Mouse (Mus musculus) cerebellum, adult 11-12 months (tissue): Measurements from ENCODE around the gene Ppme1.

Experiments used
- DNase-seq: peaks from one replicate; pipeline ENCODE4 v3.0.0; 2022

Ppme1 gene

DNA sequence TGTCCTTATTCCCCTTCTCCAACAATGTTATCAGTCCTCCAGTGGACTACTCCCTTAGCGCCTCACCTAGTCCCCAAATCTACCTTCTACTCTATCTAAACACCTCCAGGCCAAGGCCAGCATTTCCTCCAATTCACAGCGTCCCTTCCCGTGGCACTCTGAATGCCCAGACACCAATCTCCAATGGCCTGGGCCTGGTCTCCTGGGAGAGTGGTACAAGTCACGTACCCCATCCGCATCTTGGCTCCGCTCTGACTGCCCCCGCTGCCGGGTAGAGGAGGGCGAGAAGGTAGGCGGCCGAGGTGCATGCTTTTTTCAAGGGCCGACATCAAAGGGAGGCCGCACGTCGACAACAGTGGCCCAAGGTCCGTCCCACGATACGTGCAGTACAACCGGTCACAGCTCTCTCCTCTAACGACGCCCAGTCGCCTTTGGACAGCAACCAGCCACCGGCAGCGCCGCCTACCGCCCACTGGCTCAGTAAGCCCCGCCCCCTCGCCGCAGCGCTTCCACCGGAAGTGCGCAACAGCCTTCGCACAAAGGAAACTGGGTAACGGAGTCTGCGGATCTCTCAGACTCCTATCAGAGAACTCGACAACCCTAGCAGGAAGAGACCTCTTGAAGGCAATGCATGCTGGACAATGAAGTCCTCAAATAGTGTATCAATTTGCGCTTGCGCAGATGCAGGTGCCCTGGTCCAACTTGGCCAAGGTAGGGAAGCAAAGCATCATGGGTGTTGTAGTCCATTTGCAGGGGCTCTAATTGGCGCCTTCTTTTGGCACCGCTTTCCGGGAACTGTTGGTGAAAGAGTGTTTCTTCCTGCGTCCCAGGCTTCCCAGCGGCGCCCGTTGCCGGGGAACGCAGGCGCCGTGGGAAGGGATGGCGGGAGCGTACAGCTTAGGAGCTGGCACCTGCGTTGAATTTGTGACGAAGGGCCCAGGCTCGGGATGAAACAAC is at the start of gene Ppme1, which contains the start of gene C2cd3:
Ppme1 (minus strand) TSS at position 813 of the 957 bp plus-strand sequence.
C2cd3 (plus strand) TSS at position 739 of the 957 bp plus-strand sequence.
- DNase-seq = peak; percentile 100

DNA sequence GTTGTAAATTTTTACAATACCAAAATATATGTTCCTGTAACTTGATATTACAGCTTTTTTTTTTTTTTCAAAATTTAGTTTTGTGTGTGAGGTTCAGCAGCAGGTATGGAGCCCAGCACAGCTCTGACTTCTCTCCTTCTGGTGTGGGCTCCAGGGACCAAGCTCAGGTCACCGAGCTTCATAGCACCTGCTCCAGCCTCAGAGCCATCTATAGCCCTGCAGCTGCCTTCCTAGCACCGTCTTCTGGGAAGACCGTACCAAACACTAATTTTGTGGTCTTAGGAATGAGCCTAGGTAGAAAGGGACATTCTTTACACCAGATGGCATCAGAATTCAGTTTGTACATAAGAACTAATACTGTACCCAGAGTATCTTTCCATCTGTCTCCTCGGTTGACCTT is 36.6 kb upstream of the Ppme1 start:
- no peak for DNase-seq

DNA sequence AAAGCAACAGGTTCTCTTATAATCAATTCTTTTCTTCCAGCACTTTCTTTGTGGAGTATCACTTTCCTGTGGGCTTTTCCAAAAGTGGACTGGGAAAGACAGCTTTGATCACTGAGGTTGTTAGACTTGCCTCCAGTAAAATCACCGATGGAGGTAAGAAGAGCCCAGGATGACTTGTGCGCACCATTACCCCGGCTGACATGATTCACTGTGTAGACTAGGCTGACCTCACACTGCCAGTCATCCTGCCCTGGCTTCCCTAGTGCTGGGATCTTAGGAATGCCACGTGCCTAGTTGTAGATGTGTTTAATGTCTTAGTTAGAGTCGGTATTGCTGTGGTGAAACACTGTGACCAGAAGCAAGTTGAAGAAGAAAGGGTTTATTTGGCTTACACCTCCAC is 35.6 kb upstream of the Ppme1 start:
- DNase-seq = no peak

DNA sequence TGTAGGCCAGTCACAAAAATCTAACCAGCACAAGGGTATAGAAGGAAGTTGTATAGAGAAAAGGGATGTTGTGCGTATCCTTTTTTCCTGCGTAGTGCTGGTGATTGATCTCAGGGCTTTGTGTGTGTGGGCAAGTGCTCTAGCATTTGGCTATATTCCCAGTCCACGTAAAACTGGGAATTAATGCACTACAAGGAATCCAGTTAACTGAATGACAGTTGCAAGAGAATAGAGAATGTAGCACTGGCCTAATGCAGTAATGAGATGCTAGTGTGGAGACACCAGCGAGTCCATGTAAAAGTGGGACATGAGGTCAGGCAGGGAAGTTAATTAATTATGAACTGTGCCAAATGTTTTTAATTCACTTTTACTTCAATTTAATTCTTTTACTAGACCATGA is 30.6 kb upstream of the Ppme1 start:
- no peak for DNase-seq

DNA sequence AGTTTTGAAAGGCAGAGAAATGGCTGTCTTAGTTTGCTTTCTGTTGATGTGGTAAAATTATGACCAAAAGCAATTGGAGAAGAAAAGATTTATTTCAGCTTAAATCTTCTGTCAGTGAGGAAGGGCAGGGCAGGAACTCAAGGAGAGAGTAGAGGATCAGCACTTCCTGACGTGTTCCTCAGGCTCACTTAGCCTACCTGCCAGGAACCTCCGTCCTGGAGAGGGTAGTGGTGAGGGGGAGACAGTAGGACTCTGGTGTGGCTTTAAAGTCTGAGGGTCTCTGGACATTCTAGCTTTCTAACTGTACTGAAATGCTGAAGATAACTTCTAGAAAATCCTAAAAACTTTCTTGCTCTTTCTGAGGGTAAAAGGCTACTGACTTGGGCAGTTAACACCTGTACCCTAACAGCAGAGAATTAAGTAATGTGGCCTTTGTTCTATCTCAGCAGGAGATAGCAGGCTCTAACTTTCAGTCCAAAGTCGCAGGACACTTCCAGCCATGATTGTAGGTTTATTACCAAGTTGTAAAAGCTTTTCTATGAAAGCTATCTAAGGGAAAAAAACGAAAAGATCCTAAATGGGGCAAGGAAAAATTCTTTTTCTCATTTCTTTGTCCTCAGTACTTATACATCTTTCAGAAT is 28.9 kb upstream of the Ppme1 start:
- DNase-seq = no peak

DNA sequence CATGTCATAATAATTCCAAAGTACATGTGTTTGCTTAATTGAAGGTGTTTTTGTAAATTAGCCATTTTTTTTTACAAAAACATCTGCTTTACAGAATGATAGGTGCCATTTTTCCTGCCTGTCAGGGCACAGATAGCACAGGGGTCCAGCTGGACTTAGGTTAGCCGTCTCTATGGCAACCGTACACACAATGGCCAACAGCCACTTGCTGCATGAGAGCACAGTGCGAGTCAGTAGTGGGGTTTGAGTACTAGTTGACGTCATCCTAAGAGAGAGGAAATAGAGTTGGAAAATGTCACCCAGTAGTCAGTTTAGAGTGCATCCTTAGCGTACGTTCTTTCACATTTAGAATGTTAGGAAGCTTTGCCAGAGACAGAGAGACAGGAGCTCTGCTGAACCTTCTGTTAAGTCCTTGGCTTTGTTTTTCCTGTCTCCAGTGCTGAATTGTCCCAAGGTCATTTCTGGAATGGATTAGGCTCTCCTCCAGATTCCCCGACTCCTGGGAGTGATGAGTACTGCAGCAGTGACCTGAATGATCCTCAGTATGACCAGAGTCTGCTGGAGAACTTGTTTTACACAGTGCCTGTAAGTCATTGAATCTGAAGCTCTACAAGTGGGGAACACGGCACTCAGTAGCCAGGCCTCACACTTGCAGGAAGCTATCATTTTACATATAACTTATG is 27.3 kb upstream of the Ppme1 start:
- DNase-seq = no peak

DNA sequence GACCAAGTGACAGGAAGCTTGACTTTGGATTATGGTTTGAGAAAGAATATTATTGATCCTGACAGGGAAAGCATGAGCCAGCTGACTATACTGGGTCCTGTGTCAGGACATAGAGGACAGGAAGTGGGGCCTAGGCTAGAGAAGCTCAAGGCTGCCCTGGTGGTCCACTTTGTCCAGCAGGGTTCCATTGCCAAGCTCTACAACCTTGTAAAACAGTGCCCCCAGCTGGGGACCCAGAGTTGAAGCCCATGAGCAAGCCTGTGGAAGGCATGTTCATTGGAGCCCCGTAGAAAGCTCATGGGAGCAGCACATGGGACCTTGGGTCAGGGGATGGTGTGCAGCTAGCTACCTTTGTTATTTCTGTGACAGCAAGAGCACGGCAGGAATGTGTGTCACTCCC is 20.2 kb upstream of the Ppme1 start:
- DNase-seq = no peak

DNA sequence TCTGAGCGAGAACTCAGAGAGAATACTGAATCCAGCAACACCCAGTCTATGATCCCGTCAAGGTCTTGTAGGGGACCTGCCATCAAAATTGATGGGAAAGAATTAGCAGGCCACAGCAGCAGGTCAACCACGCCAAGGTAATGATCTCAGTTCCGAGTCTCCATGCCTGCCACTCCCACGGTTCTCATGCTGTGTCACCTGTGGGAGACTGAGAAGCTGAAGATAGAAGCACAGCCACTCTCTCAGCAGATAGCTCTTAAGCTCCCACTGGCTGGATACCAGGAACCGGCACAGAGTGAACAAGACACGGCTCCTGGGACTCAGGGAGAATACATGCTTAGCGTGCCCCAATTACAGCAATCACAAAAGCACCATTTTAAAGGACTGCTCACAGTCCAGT is 18.1 kb upstream of the Ppme1 start:
- no peak for DNase-seq

DNA sequence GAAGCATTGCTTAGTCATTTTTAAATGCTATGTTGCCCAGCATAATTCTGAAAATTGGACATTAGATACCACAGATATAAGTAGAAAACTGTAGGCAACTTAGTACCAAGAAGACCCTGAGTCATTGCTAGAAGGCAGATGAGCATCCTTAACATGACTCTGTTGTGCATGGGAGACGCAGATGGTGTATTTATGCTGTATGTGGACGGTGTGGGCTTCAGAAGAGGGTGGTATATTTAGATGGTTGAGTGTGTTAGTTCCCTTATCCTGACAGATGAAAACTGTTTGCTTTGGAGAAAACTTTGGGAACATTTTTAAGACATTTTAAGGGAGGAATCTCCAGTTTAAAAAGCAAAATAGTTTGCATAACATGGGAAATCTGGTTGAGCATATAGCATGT is 16.1 kb upstream of the Ppme1 start:
- DNase-seq = no peak

DNA sequence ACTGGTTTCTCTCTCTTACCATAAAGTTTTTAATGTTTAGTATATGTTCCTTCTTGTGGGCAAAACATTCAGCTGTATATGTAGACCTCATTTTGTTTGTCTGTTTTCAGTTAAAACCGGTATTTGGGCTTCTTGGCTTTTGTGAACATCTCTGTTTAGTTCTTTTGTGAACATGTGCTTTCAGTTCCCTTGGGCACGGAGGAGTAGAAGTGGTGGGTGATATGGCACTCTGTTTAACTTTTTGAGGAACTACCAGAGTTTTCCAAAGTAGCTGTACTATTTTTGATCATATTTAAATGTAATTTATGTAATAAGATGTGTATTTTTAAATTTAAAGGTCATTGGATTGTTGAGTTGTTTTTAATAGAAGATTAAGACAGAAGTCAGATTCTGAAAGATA is 11.1 kb upstream of the Ppme1 start:
- no peak for DNase-seq

DNA sequence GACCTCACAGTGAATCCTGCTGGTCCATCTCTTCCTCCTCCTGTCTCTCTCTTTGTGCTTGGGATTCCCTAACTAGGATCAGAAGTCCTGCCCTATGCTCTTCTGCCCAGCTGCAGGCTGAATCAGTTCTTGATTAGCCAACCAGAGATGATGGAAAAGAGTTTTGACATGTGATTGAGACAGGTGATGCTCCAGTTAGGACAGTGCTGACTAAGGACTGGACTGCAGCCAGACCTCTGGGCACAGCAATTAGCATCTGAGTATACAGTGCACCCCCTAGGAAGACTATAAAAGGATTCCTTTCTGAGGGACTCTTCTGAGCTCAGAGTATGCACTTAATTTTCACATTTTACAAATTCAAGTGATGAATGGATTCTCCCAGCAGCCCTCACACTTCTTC is 9.1 kb upstream of the Ppme1 start:
- no peak for DNase-seq

DNA sequence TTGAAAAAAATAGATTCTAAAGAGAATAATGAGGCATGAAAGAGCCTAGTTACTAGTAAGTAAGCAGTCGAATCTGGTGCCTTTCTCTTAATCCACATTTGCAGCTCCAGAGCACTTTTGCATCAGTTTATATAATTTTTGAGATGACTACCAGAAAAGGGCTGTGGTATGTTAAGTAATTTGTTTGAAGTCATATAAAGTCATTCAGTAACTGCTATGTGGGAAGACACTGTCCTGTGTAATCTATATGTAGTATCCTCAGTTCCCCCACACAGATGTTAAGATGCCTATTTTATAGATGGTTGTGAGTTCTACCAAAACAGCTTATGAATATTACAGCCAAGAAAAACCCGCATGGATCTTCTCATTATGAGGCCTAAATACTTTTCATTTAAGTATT is 6.2 kb upstream of the Ppme1 start:
- DNase-seq = no peak

DNA sequence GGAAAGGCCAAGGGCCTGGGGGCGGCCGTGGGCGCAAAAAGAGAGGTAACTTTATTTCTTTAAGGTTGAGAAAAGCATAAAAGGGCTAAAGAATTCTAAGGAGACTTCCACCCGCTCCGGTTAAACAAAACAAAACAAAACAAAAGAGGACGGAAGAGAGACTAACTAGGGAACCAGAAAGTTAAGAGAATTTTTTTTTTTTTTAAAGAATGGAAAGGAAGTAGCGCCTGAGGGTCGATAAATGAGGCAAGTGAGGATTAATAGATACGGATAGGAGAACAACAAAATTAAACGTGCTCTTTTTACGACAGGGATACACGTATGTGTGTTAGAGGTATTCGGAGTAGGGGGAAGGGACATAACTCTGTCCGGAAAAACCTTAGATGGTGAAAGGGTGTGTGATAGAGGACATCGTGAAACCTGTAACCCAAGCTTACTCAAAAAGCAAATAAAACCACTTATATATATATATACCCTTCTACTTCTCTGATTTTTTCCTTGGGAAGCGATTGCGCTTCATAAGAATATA is 409 bp upstream of the Ppme1 start:
- no peak for DNase-seq

DNA sequence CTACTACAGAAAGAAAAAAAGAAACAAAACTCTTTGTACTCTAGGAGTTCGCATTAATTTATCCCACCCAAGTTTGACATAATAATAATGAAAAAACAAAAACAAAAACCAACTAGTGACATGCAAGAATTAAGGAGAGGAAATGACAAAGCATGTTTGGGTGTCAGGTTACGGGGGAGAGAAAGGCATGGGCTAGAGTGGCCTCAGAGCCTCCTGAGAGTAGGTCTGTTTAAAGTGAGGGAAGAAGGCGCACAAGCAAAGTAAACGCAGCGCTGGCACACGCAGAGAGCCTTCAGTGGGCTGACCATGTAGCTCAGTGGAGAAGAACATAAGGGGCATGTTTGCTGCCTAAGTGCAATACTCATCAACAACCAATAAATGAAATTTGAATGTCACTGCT is 7.2 kb downstream of the Ppme1 start:
- DNase-seq = no peak

DNA sequence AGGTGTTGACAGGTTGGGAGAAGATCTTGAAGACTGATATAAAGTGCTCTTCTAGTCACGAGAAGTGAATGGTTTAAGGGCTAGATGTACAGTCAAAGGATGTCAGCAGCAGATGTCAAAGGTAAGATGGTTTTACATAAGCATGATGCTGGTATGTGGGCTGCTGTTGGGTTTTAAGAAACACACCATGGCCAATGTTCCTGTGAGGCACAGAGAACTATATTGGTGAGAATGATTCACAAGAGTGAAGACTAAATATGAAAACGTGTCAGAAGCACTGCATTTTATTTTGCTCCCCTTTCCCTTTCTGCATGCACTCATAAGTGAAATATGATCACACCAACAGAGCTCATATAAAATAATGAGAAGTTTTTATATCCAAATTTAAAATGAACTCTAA is 8.9 kb downstream of the Ppme1 start:
- DNase-seq = no peak

DNA sequence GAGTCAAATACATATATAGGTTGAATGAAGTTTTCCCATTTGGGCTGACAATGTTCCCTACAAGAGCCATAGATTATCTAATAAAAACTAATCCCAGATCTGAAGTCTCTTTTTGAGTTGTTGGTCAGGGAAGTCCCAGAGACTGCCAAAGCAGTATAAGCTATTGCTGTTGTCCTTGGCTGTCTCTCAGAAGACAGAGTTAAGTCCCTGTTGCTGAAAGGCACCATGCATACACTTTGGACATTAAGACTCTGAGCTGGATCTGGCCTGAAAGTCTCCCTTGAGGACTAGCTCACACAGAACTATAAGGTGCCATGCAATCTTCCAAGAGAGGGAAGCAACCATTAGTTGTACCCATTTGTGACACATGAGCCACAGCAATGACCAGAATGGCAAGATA is 14.3 kb downstream of the Ppme1 start:
- DNase-seq = no peak

DNA sequence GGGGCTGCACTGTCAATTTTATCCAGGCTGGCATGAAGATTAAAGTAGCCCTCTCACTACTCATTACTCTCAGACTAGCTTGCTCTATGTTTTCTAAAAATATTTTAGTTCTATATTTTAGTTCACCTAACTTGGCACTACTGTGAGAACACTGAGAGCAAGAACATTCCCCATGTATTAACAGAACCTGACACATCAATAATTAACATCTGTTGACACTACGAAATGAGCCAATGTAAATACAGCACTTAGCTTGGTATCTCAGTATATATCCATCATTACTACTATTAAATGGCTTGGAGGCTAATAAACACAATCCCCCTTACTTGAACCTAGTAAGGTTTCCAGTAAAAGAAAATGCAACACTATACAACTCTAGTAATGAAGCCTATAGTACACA is 15.3 kb downstream of the Ppme1 start:
- DNase-seq = no peak

DNA sequence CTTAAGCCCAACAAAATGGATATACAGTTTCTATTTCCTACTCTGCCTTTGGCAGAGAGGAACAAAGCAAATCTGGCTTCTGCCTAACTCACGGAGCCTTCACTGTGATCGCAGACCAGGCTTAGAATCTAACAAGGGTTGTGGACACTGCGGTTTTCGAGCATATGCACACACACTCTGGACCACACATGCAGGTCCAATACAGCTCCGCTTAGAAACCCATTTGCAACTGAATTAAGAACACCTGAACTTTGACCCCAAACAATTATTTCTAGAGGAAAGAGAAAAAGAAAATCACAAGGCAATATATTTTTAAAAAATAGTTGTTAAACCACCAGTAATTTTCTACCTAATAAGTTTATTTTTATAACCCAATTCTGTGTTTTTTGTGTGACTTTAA is 15.8 kb downstream of the Ppme1 start:
- no peak for DNase-seq

DNA sequence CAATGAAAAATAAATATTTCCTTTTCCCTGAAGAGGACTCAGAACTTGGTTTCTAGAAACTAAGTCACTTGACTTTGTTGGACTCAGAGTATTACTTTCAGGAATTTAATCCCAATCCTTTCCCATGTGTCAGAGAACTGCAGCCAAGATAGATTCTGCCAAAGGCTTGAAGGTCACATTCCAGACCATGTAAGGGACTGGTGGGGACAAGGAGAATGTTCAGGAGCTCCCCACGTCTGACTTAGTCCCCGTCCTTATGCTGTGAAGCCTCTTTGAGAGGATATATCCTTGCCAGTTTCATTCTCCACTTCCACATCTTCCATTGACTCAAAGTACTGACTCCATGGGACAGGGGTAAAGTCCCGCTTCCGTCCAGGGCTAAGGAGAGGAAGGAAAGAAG is 17.1 kb downstream of the Ppme1 start:
- no peak for DNase-seq

DNA sequence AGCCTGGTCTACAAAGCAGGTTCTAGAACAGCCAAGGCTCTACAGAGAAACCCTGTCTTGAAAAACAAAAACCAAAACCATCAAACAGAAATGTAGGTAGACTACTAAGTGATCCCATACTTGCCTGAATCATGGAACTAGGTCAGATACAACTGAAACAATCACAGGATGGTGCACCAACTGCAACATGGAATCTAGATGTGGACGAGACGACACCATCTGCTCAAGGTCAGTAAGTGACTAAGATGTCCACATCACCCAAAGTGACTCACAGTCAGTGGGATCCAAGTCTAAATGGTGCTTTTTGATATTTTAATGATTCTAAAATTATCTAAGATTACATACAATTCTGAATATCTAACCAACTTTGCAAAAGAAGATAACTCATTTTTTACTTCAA is 36.2 kb downstream of the Ppme1 start:
- DNase-seq = no peak

DNA sequence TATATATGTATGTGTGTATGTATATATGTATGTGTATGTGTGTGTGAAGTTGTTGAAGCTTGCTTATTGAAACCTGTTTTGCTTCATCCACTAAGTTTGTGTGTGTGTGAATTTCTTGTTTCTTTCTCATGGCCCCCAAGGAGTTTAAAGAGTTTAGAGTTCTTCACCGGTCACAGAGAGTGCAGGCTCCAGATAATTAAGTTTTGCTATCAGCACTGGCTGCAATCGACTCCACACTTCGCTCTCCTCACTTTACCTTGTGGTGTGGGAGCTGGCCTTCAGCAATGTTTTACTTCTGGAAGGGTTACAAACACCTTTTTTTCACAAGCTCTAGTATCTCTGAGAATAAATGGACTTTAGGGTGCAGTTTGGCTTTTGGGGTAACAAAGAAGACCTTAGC is 40.8 kb downstream of the Ppme1 start:
- DNase-seq = no peak

DNA sequence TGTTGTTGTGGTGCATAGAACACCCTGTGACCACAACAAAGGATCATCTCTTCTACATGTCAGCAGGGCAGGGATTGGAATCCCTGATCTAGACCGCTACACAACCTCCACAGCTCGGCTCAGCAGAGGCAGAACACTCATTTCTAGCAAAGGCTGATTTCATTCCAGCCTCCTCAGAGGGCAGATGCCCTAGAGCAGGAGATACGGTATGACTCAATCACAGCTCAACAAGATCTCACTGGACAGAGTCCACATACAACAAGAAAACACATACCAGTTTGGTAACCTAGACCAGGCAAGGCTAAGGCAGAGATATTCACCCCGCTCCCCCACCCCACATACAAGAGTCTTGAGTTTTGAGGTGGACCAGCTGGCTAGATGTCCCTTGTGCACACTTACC is 43.5 kb downstream of the Ppme1 start:
- no peak for DNase-seq

DNA sequence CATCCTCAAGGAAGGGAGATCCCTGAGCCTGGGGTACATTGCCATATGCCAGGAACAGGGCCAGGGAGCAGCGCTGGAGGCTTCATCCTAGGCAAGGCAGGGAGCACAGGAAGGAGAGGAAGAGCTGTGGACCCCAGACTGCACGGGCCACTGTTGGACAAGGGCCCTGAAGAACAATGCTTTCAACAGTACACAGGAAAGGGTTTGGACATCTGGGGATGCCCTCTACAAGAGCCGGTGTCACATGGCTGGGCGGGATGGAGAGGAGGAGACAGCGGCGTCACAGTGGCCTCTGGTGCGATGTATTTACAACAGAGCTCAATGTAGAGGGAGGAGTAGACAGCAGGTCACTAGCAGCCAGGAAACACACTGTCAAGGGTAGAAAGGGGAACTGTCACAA is 44.6 kb downstream of the Ppme1 start:
- DNase-seq = no peak

DNA sequence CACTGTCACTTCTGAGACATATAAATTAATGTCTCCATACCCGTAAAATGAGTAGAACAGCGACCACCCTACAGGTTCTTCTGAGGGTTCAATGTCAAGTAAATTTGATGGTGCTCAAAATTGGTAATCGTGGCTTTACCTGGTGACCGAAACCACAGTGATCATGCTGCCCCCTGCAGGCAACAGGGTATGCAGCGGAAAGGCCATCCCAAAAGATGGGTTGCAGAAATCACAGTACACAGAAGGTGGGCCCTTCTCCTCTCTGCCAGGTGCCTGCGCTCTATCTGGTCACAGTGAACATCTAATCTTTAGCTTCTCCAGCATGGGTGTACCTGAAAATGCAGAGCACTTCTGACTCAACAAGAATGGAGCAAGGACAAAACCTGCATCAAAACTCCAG is 46.6 kb downstream of the Ppme1 start:
- peak; percentile 9 for DNase-seq
